Mouse (Mus musculus) monocyte, adult 59 days (primary cell): Measurements from ENCODE around the gene Abca8b. TPM values are rescaled to one million over a fixed set of nuclear protein-coding genes. Genes with fewer than 3 reads are reported as not detected.

Source experiments
- total RNA-seq, 2 experiments: library from RNA; stranded (reverse); gene quantifications; one replicate each; pipeline ENCODE4 v1.2.4; 2023

The Abca8b gene
- total RNA-seq = under 1 TPM; 0.39 TPM

GRCm38 (mm10) chr11:109995624-109996023 lies at the start of gene Abca8b:
TSS of gene Abca8b (minus strand) at chr11:109995845.

Other genes with a start within 250 kb of the Abca8b start
- gene 1700012B07Rik, start 167.8 kb downstream of the Abca8b start, total RNA-seq = not detected
- gene Abca8a, start 100.1 kb upstream of the Abca8b start, total RNA-seq = under 1 TPM; 0.27 to 0.47 TPM
- gene Abca9, start 172.4 kb upstream of the Abca8b start, total RNA-seq = 10 to 100 TPM; 79.6 to 88.9 TPM